Mouse (Mus musculus) bone marrow, adult 2 months (tissue): ENCODE measurements at regions not wholly inside any gene's neighbourhood (a gene's known extent, or its start where the extent isn't known, plus 50 kb on each side); places are given as distances from the start of the nearest gene placed in this dataset.
"Not testable (repeated sequence)": the region's sequence is repeated elsewhere in the genome, so short reads cannot be mapped to it uniquely, and the experiment has no call there.

Experiments used
- H3K27ac ChIP-seq: fragments of 200-500 bp; 2 replicates; pipeline ENCODE4 v1.5.1; 2012; ENCODE audit warnings: low read depth, mild to moderate bottlenecking, control low read depth, inconsistent platforms, low read length; ENCODE audit not compliant: control insufficient read depth, poor library complexity, insufficient read depth
- H3K4me1 ChIP-seq: fragments of 200-500 bp; 2 replicates; pipeline ENCODE4 v1.6.1; 2011; ENCODE audit warnings: low read length; ENCODE audit not compliant: control insufficient read depth, insufficient read depth
- H3K4me3 ChIP-seq: fragments of 200-500 bp; replicated peaks from 2 replicates; pipeline ENCODE3; 2011; ENCODE audit warnings: mild to moderate bottlenecking, low read depth, low read length, control low read depth; ENCODE audit not compliant: control insufficient read depth
- CTCF ChIP-seq: fragments of 200-500 bp; IDR thresholded peaks from 2 replicates; pipeline ENCODE4 v1.5.1; 2011; ENCODE audit warnings: low read length, control low read depth; ENCODE audit not compliant: control insufficient read depth, insufficient read depth
- POLR2A ChIP-seq: fragments of 200-500 bp; IDR thresholded peaks from 2 replicates; pipeline ENCODE4 v1.6.1; 2011; ENCODE audit warnings: low read depth, mild to moderate bottlenecking, control low read depth, low read length, borderline replicate concordance; ENCODE audit not compliant: control insufficient read depth
- WGBS: fragments of 180-500 bp; shearing (Covaris S2); methylation state at CpG from one replicate; pipeline ENCODE4 v1.1.7; 2018; 5-methylcytosine and 5-hydroxymethylcytosine counted together

DNA sequence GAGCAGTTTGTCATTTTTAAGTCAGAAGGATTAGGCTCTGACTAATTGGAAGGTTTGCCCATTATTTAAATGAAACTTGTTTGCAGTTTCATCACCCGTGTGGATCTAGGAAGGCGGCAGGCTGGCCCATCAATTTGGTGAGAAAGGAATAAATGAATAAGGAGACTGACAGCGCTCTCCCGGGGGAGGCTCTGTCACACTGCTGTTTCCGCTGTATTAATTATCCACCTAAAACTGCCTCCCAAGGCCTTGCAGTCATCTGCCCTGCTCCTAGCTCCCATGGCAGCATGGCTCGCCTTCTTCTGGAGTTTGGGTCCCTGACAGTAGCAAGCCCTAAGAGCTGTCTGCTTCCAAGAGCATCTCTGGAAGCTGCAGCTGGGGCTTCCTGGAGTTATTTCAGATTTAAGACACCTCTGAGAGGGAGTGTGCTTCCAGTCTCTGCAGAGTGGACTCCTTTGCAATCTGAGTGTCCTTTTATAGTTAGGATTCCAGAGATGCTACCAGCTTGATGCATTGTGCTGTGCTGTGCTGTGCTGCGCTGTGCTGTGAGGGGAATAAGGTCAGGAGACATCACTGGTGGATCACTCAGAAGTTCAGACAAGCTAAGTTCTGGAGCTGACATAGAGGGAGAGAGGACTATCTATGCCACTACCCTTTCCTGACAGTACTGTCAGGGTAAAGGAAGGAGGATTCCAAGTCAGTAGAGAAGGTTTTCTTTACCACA is 452.9 kb upstream of the Arid1b start:
- WGBS = 81% methylated on average over 7 of the region's 7 CpGs
- no peaks in the 10 kb centered on the region; the same call in 1 of the 2 replicates for H3K4me1 ChIP-seq
- H3K27ac ChIP-seq = no peak overlapping the region
- no peak overlapping the region for H3K4me3 ChIP-seq
- no peak for TF ChIP-seq CTCF
- TF ChIP-seq POLR2A = no peak

DNA sequence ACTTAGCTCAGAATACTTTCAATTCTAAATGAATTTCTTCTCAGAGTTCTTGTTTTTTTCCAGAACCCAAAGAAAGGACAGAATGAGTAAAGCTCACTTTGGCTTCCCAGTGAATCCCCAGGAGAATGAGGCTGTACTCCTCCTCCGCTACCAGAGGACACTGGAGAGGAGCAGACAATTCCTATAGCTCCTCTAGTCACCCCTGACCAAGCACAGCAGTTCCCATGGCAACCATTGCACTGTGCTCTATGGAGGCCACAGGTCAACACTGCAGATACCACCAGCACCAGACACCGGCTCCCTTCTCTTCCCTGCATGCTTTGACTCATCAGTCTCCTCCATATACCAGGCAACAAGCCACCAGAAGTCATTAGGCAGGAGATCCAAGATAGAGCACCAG is 447.6 kb upstream of the Arid1b start:
- no peak overlapping the region for H3K4me3 ChIP-seq
- no peak overlapping the region for H3K27ac ChIP-seq
- H3K4me1 ChIP-seq = no peaks in the 10 kb centered on the region
- WGBS = 84% methylated on average over 2 of the region's 2 CpGs
- no peak for TF ChIP-seq POLR2A
- TF ChIP-seq CTCF = no peak

DNA sequence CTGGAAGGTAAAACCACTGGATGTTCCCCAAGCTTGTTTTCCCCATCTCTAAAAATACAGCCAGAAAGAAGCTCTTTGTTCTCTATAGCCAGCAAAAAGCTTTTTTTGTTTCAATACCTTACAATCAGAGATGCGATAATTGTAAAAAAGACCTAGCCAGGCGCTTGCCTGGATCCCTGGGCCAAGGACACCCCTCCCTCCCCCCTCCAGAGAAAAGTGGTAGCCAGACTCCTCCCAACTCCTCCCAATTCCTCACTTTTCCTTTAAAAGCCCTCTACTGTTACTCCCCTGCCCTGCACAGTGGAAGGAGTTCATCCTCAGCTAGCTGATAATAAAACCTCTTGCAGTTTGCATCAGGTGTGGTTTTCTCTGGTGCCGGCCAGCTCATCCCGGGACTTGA is 441.1 kb upstream of the Arid1b start:
- H3K4me3 ChIP-seq, H3K4me1 ChIP-seq, H3K27ac ChIP-seq: not testable (repeated sequence)
- WGBS = 88% methylated on average over 4 of the region's 4 CpGs

DNA sequence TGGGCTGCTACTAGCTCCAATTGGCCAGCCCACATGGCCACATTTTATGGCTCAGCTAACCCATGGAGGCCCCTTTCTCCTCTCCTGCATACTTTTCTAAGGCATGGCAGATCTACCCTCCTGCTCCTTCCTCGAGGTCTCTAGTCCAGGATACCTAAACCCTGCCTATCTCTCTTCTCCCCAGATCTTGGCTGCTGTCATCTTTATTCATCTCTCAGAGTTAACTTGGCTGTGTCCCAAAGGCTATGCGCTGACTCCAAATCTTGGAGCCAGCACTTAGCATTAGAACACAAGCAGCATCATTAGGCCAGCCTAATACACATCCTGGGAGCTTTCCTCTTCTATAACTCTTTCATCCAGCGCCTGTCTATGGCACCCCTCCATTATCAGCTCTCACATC is 430.5 kb upstream of the Arid1b start:
- Histone ChIP-seq H3K4me1 (no peaks in the 10 kb centered on the region), H3K4me3 (no peak overlapping the region), H3K27ac (no peak overlapping the region)
- no peak for TF ChIP-seq POLR2A
- WGBS = 69% methylated on average over 3 of the region's 3 CpGs

DNA sequence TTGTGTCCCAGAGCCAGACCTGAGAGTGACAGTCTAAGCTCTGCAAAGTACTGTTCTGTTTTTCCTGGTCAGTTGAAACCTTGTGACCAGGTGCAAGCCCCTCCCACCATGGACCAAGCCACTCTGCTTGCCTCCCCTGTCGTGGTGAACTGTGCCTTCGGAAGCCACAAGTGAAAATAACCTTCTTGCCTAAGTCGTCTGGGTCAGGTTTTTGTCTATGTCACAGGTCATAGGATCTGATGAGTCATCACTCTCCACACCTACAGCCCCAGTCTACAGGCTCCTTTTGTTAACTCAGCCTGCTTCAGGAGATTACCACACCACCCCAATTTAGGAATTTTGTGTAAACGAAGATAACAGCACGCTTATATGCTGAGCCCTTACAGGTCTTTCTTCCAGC is 417.2 kb upstream of the Arid1b start:
- Histone ChIP-seq H3K4me1 (no peaks in the 10 kb centered on the region), H3K27ac (no peak overlapping the region), H3K4me3 (no peak overlapping the region)
- TF ChIP-seq CTCF (no peak), POLR2A (no peak)
- WGBS = 41% methylated on average over 5 of the region's 5 CpGs

DNA sequence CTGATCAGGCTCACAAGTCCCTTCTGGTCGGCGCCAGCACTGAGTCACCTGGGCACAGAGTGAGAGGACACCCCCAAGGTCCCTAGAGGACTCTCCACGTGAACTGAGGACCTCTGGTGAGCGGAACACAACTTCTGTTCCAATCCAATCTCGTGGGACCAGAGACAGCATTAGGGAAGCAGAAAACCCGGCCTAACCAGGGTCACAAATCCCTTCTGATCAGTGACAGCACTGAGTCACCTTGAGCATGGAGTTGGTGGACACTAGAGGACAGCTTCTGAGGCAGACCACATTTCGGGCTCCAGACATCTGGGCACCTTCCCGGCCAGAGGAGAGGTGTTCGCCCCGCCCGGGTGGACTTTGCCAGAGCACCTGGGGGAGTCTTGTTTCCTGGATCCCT is 412.3 kb upstream of the Arid1b start:
- Histone ChIP-seq H3K4me1 (no peaks in the 10 kb centered on the region), H3K4me3 (no peak overlapping the region), H3K27ac (no peak overlapping the region)
- no peak for TF ChIP-seq POLR2A
- TF ChIP-seq CTCF = no peak
- 84% methylated on average over 11 of the region's 11 CpGs for WGBS

- Histone ChIP-seq H3K4me3 (no peak overlapping the region), H3K4me1 (no peaks in the 10 kb centered on the region), H3K27ac (no peak overlapping the region)
- TF ChIP-seq CTCF = no peak
- TF ChIP-seq POLR2A = no peak
- 69% methylated on average over 8 of the region's 8 CpGs for WGBS
Observed at GRCm38 (mm10) chr17:4610481-4610880, 383.7 kb upstream of the Arid1b start.

- TF ChIP-seq CTCF = no peak; the same call in 1 of the 2 replicates
- TF ChIP-seq POLR2A = no peak
- WGBS = 82% methylated on average over 5 of the region's 5 CpGs
- H3K4me1 ChIP-seq = no peaks in the 10 kb centered on the region
- no peak overlapping the region for H3K4me3 ChIP-seq
- no peak overlapping the region for H3K27ac ChIP-seq
Observed at GRCm38 (mm10) chr17:4610993-4611392, 383.1 kb upstream of the Arid1b start.

DNA sequence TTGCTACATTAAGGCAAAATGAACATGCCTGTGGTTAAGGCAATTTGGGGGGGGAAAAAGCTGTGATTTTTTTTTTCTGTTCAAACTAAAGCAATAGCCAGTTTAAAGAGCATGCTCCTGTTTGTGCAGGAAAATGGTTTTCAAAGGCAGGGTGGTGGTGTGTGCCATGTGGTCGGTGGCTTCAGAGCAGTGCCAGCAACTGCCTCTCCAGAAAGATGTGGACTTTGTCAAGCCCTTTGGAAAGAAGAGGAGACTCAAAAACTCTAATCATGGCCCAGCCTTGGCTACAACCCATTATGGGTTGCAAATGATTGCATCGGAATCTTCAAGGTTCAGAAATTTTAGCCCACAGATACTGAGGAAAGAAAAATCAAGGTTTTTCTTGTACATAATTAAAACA is 382.4 kb upstream of the Arid1b start:
- 54% methylated on average over 2 of the region's 2 CpGs for WGBS
- no peak overlapping the region for H3K4me3 ChIP-seq
- no peaks in the 10 kb centered on the region for H3K4me1 ChIP-seq
- TF ChIP-seq CTCF (no peak), POLR2A (no peak)
- no peak overlapping the region for H3K27ac ChIP-seq
